Mouse (Mus musculus) left cerebral cortex, postnatal 25 days (tissue): Measurements from ENCODE around the gene Pdzd7. TPM values are rescaled to one million over a fixed set of nuclear protein-coding genes. Genes with fewer than 3 reads are reported as not detected.
"Not testable (repeated sequence)": the region's sequence is repeated elsewhere in the genome, so short reads cannot be mapped to it uniquely, and the experiment has no call there.

Experiments
- DNase-seq, 2 experiments: peaks; one replicate each; pipeline ENCODE4 v3.0.0; 2022; ENCODE audit warnings: low spot score in 2 of 2, mixed read lengths in 1 of 2
- intact Hi-C: fragments of 180-260 bp; cut with DNase I; formaldehyde crosslinking; loops from one replicate; pipeline ENCODE4 v1.15.1; 2025
- total RNA-seq, 2 experiments: library from RNA; stranded (reverse); gene quantifications; 2 replicates each; pipeline ENCODE4 v1.2.3; 2021

Gene Pdzd7
- total RNA-seq, 2 experiments from 2014 or later = 4.2 to 4.6 TPM

DNA sequence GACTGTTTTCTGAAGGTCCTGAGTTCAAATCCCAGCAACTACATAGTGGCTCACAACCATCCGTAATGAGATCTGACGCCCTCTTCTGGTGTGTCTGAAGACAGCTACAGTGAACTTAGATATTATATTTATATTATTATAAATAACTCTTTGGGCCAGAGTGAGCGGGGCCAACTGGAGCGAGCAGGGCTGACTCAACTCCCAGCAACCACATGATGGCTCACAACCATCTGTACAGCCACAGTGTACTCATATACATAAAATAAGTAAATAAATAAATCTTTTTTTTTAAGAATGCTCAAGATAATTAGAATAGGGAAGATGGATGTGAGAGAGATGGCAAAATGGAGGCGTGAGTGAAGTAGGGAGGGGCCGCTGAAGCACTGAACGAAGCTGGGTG, 7.3 kb downstream of the Pdzd7 start:
- DNase-seq, intact Hi-C loops: not testable (repeated sequence)

GRCm38 (mm10) chr19:45036867-45037266, 8.7 kb downstream of the Pdzd7 start:
- intact Hi-C loops = no loop called here
- no peak for DNase-seq

DNA sequence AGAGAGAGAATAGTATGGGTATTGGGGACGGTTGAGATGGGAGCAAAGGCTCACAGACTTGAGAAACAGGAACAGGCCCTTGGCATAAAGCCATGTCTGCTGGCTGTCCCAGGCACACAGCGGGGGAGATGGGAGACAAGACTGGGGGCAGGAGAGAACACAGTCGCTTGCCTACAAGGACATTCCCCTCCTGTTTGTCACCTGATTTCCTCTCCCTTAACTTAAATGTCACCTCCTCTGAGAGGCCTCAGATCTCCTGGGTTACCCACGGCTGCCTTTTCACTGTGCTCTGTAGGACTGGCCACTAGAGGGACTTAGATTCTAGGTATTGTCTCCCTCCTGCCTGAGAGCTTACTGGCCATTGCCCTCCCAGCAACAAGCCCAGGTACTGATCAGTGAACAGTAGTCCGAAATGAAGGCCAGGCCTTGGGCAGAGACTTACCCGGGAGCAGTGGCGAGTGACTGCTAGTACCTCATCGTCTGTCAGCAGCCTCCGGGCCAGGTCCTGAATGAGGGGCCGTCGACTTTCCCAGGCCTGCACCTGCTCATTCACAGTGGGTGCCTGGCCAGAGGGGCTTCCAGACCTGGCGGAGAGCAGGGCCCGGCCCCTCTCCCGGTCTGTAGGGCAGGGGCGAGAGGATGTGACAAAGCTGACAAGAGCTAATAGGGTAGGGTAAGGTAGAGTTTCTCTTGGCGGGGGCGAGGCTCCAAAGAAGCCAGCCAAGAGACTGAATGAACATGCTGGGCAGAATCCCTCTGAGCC, 12.8 kb downstream of the Pdzd7 start:
- intact Hi-C loops = loop anchor here (5.0 kb wide), 1 partner anchor 100 kb away; the partner anchor contains the start of gene Slf2
- DNase-seq = no peak

GRCm38 (mm10) chr19:45031780-45032179, 13.7 kb downstream of the Pdzd7 start:
- intact Hi-C loops = loop anchor here (1.0 to 5.0 kb wide), 2 partner anchors 19 to 99 kb away; partner anchors contain the start of gene Slf2
- peak; percentile 68 to 80 for DNase-seq

GRCm38 (mm10) chr19:45030746-45031693, 14.5 kb downstream of the Pdzd7 start:
- intact Hi-C loops = loop anchor here (1.0 to 5.0 kb wide), 3 partner anchors 14 to 99 kb away; partner anchors contain the start of gene Slf2
- DNase-seq = peak; percentile 83 to 88

GRCm38 (mm10) chr19:45030111-45030510, 15.4 kb downstream of the Pdzd7 start:
- intact Hi-C loops = loop anchor here (1.0 to 5.0 kb wide), 2 partner anchors 13 to 98 kb away; partner anchors contain the start of gene Slf2
- peak in 1 of 2 experiments; percentile 53 for DNase-seq

GRCm38 (mm10) chr19:45029571-45029970, 15.9 kb downstream of the Pdzd7 start:
- no peak for DNase-seq
- intact Hi-C loops = no loop called here

DNA sequence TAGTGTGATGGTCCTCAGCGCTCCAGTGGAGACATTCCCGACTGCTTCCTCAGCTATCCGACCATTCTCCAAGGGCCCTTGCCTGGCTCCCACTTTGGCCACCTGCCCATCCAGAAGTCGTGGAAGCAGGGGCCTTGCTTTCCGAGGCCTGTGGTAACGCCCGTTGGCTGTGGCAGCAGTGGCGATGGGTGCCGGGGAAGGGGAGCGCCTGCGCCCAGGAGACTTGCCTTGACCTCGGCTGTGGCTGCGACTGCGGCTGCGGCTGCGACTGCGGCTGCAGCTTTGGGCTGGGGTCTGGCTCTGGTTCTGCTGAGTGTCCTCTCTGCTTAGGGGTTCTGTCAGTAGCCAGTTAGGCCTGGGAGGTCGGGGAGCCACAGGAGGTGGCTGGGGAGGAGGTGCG, 16.8 kb downstream of the Pdzd7 start:
- DNase-seq = no peak
- intact Hi-C loops = no loop called here

- DNase-seq = no peak
- intact Hi-C loops = no loop called here
Observed at GRCm38 (mm10) chr19:45027848-45028247, 17.7 kb downstream of the Pdzd7 start.

- intact Hi-C loops = no loop called here
- no peak for DNase-seq
Observed at GRCm38 (mm10) chr19:45026958-45027670, 18.4 kb downstream of the Pdzd7 start.

GRCm38 (mm10) chr19:45025937-45026568, 19.5 kb downstream of the Pdzd7 start:
- no peak for DNase-seq
- intact Hi-C loops = no loop called here

- DNase-seq = no peak
- intact Hi-C loops = no loop called here
Observed at GRCm38 (mm10) chr19:45024775-45025174, 20.7 kb downstream of the Pdzd7 start.

GRCm38 (mm10) chr19:45023993-45024392, 21.5 kb downstream of the Pdzd7 start:
- intact Hi-C loops = no loop called here
- no peak for DNase-seq

DNA sequence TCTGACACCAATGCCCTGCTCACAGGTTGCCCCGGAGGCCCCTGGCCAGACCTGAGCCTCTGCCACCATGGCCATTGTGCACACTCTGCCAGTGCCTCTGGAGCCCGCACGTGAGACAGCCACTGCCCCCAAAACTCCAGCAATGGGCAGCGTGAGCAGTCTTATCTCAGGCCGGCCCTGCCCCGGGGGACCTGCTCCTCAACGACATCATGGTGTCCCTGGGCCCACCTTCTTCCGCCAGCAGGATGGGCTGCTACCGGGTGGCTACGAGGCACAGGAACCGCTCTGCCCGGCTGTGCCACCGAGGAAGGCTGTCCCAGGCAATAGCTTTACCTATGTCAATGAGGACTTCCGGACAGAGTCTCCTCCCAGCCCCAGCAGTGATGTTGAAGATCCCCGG, 24.2 kb downstream of the Pdzd7 start:
- intact Hi-C loops = no loop called here
- DNase-seq = no peak

DNA sequence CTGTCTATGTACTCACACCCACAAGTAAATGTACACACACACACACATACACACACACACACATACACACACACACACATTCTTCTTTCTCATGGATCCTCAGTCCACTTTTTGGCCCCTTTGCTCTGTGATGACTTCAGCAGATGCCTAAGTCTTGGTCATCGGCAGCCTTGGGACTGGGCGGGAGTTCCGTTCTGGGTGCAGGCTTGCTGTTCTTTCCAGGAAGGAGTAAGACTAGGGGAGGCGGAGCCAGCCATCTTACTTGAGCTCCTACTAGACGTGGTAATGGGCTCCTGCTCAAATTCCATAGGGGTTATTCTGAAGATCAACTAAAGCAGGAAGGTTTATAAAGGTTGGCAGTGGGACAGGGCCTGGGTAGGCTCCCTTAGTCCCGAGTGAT, 25.2 kb downstream of the Pdzd7 start:
- intact Hi-C loops = no loop called here
- DNase-seq = no peak

GRCm38 (mm10) chr19:45018351-45018831, 27.1 kb downstream of the Pdzd7 start:
- DNase-seq = no peak
- intact Hi-C loops = no loop called here

DNA sequence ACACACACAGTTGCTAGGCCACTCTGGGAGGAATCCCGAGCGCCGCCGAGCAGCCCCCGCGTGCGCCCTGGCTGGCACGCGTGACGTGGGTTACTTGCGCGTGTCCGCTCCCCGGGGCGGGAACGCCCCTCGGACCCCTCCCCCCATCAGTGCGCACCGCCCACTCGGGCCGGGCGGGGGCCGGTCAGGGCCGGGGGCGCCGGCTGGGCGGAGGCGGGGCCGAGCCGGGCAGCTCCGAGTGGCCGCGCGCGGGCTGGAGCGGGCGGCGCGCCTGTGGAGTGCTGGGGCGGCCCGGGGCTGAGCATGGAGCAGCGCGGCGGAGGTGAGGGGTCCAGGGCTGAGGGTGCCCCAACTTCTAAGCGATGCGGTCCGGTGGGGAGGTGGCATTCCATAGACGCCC, 27.6 kb downstream of the Pdzd7 start:
- intact Hi-C loops = loop anchor here (1.0 kb wide), 2 partner anchors 12 to 30 kb away; no protein-coding TSS in a partner anchor
- DNase-seq = peak; percentile 76 to 79

GRCm38 (mm10) chr19:45017216-45017771, 28.2 kb downstream of the Pdzd7 start:
- intact Hi-C loops = loop anchor here (1.0 kb wide), 2 partner anchors 13 to 31 kb away; no protein-coding TSS in a partner anchor
- peak; percentile 72 for DNase-seq
